Mouse (Mus musculus) embryonic fibroblast, embryonic 13.5 days (primary cell): ENCODE data around the gene Cpt1a. TPM values are rescaled to one million over a fixed set of nuclear protein-coding genes. Genes with fewer than 3 reads are reported as not detected.
A peak's percentile ranks its signal among the peaks of the same experiment; 100 is the strongest.

ENCODE experiments used
- H3K27ac ChIP-seq: 2 replicates; pipeline ENCODE4 v1.5.1; 2012; ENCODE audit warnings: low read length, control low read depth, inconsistent platforms; ENCODE audit not compliant: insufficient read depth
- H3K4me1 ChIP-seq: 2 replicates; pipeline ENCODE4 v1.6.1; 2011; ENCODE audit warnings: low read length; ENCODE audit not compliant: control insufficient read depth, insufficient read depth
- H3K4me3 ChIP-seq: 2 replicates; pipeline ENCODE4 v1.5.1; 2011; ENCODE audit warnings: mild to moderate bottlenecking, control low read depth, low read length; ENCODE audit not compliant: insufficient read depth
- CTCF ChIP-seq: IDR thresholded peaks from 2 replicates; pipeline ENCODE4 v1.5.1; 2011; ENCODE audit warnings: mild to moderate bottlenecking, control low read depth, low read length, moderate library complexity, borderline replicate concordance; ENCODE audit not compliant: insufficient read depth
- POLR2A ChIP-seq: IDR thresholded peaks from 2 replicates; pipeline ENCODE4 v1.6.1; 2011; ENCODE audit warnings: low read depth, mild to moderate bottlenecking, control low read depth, low read length, moderate library complexity
- polyA plus RNA-seq: library from polyadenylated mRNA; stranded (reverse); fragments of >200 nt; gene quantifications from 2 replicates; pipeline ENCODE4 v1.2.4, GENCODE M21; 2011; ENCODE audit warnings: low read depth; ENCODE audit not compliant: missing spikeins, insufficient read length

Gene Cpt1a
- polyA plus RNA-seq, 1 experiment = 38.0 TPM

DNA sequence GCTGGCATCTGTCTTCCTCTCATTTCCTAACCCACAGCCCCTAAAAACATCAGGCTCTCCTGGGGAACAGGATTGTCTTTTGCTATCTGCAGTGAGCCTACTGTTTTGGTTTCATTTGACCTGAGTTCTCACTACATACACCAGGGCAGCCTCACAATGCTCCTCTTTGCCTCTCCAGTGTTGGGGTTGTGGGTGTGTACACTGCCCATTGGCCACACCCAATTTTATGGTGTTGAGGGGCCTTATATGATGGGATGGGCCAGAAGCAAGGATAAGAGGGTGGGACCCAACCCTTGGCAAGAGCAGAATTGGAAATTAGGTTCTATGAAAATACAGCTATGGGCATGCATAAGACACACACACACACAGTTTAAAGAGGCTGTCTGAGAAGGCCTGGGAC, 25.1 kb upstream of the Cpt1a start:
- Histone ChIP-seq H3K27ac (no peak overlapping the region), H3K4me3 (no peak overlapping the region), H3K4me1 (no peaks in the 10 kb centered on the region)
- TF ChIP-seq CTCF = no peak
- TF ChIP-seq POLR2A = no peak

DNA sequence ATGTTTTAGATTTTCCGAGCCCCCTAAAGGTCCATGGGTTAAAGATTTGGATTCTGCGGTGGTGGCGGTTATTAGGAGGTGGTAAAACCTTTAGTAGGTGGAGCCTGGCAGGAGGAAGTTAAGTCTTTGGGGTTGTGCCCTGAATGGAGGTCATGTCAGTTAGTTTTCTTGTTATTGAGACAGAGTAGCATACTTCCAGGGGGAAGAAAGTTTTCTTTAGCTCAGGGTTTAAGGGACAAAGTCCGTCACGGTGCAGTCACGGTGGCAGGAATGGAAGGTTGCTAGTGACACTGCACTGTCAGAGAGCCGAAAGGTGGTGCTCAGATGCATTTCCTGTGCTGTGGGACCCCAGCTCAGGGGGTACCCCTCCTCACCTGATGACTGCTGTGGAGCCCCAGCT, 24.4 kb upstream of the Cpt1a start:
- Histone ChIP-seq H3K27ac (no peak overlapping the region), H3K4me3 (no peak overlapping the region), H3K4me1 (no peaks in the 10 kb centered on the region)
- TF ChIP-seq POLR2A (no peak), CTCF (no peak)

DNA sequence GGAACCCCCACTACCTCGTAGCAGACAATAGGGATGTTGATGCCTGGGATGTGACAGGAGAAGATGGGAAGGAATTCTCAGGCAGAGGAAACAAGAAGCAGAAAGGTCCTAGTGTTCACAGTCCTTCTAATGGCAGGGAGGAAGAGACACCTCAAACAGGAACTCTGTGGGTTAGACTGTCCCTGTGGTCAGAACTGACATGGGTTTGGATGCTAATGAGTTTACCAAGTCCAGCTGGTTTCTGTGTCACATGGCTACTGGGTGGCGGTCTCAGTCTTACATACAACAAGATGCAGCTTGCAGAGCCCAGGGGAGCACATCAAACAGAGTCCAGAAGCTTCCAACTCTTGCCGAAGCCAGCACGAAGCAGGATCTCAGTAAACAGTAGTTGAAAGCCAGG, 18.1 kb upstream of the Cpt1a start:
- Histone ChIP-seq H3K4me1 (no peaks in the 10 kb centered on the region), H3K27ac (no peak overlapping the region), H3K4me3 (no peak overlapping the region)
- TF ChIP-seq CTCF = no peak
- no peak for TF ChIP-seq POLR2A

DNA sequence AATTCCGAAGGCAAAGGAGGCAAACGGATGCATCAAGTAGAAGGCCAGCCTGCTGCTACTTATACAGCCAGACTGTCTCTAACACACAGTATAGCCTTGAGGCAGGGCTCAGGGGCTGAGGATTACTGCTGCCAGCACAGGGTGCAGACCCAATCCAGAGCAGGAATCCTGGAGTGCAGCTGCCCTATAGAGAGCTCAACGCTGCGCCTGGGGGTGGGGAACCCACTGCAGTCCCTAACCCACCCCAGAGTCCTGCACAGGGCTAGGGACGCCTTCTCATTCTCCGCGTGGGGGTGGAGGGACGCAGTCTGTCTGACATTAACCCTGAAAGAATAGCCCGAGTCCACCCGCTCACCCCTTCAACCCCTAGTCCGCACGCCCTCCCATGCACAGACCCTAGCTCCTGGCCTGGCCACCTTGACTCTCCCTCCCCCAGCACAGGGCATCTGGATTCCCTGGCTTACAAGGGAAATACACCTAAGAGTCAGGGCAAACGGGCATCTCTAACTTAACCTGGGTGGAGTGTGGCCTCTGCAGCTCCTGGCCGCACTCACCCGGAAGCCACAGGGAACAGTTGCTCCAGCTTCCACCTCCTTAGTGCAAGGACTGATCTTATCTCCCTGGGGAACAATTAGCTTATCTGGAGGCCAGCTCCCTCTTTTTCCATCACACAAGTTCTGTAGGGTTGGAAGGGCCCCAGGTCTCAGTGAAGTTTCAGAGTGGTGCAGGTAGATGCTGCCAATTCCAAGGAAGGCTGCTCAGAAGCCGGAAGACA, 14.8 kb upstream of the Cpt1a start:
- TF ChIP-seq POLR2A (no peak), CTCF (no peak)
- Histone ChIP-seq H3K27ac (no peak overlapping the region), H3K4me3 (no peak overlapping the region), H3K4me1 (no peaks in the 10 kb centered on the region)

DNA sequence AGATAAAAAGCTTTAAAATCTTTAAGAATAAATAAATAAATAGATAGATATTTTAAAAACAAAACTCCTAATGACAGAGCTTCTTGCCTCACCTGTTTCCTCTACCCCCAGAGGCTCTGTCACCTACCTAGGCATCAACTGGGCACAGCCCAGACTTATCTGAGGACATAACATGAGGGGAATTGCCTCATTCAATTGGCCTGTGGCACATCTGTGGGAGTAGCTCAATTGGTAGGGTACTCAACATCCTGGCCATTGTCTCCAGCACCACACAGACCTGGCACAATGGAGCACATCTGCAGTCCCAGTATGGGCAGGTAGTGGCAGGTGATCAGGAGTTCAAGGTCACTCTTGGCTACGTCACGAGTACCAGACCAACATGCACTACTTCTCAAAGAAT, 2.8 kb upstream of the Cpt1a start:
- Histone ChIP-seq H3K4me3 (no peak overlapping the region), H3K4me1 (no peaks in the 10 kb centered on the region), H3K27ac (no peak overlapping the region)
- TF ChIP-seq CTCF (no peak), POLR2A (no peak)

DNA sequence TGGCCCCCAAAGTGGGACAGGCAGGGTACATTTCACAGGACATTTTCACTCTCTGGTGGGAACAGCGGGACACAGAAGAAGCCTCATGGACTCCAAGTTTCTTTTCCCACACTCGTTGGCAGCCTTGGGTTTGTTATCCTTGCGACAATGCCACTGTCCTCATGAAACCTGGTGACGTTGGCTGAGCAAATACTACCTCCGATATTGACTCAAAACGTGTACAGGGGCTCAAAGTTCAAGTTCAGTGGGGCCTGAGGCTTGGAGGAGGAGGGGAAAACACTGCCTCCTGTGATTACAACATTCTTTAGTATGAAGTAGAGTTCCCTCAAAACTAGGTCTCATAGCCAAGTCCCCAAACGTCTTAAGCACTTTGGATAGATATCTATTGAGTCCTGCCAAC, 2.0 kb upstream of the Cpt1a start:
- no peak overlapping the region for H3K27ac ChIP-seq
- H3K4me1 ChIP-seq = no peaks in the 10 kb centered on the region
- H3K4me3 ChIP-seq = no peak overlapping the region
- no peak for TF ChIP-seq POLR2A
- no peak for TF ChIP-seq CTCF

DNA sequence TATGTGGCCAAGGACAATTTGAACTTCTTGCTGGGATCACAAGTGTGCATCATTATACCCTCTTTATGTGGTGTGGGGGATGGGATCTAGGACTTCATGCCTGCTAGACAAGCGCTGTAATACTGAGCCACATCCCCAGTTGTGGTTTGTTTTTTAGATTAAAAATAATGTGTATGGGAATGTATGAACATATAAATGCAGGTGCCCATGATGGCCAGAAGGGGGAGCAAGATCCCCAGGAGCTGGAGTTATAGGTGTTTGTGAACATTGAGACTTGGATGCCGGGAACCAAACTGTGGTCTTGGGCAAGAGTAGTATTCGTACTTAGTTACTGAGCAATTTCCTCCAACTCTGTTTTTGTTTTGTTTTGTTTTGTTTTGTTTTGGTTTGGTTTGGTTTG, 1.3 kb upstream of the Cpt1a start:
- Histone ChIP-seq H3K4me1 (no peaks in the 10 kb centered on the region), H3K27ac (no peak overlapping the region), H3K4me3 (no peak overlapping the region)
- no peak for TF ChIP-seq POLR2A

DNA sequence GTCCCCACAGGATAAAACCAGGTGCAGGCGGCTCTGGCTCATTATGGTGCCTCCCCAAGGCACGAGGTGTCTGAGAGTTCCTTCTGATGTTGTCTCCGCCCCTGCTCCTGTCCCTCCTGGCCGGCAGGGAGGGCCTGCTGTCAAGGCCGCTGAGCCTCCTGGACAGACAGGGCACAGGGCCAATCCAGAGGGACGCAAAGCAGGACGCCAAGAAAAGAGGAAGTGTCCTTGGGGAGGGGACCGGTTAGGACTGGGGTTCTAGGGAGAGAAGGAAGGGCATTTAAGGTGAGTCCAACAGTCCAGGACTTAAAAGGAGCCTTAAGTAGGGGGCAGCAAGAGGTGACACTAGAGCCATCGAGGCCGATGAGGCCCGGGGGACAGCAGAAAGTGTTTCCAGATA, 517 bp upstream of the Cpt1a start:
- Histone ChIP-seq H3K4me3 (no peak overlapping the region), H3K27ac (no peak overlapping the region), H3K4me1 (peaks cover 3% of the 10 kb centered on the region)
- TF ChIP-seq POLR2A (no peak), CTCF (no peak)

DNA sequence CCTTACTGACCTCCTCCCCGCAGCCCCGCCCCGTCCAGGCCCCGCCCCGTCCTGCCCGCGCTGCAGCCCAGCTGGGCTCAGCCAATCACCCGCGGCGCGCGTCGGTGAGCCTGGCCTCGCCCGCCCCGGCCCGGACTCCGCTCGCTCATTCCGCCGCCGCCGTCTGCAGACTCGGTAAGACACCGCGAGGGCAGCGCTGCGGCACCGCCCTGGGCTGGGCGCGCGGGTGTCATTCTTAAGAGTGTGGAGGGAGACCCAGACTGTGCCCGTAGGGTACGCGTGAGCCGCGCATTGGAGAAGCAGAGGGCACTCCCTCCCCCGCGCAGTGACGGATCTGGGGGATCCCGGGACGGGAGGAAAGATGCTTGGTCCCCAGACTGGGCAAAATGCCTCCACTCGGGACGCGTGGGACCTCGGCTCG, 1.1 kb downstream of the Cpt1a start:
- Histone ChIP-seq H3K27ac (peak overlapping the region; percentile 32), H3K4me1 (peaks cover 3% of the 10 kb centered on the region), H3K4me3 (peak overlapping the region; percentile 62)
- TF ChIP-seq POLR2A (peak; percentile 87), CTCF (no peak)

DNA sequence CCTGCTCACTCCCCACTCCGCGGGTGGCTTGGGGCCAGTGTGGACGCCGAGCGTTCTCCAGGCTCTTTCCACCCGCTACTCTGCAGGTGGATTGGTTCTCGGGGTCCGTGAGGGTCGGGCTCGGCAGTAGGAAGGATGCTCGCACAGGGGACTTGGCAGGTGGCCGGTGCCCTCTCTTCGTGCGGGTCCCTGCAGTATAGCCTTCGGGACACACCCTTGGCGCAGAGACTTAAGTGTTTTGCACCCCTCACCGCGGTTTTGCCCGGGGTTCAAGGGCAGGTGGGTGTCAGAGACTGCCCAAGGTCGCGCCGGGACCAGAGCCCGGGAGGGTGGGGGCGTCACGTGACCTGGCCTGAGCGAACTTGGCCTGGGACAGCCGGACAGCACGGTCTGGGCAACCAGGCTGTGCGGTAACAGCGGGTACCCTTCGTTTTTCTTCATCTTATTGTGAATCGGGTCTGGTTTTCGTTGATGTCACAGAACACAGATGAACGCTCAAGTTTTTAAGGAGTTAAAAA, 1.7 kb downstream of the Cpt1a start:
- TF ChIP-seq POLR2A = peak; percentile 35; the same call in 1 of the 2 replicates
- TF ChIP-seq CTCF = no peak
- H3K27ac ChIP-seq = peak overlapping the region; percentile 86
- H3K4me1 ChIP-seq = peaks cover 3% of the 10 kb centered on the region
- H3K4me3 ChIP-seq = peak overlapping the region; percentile 55
